Mouse (Mus musculus) erythroblast, adult 5-6 weeks (primary cell): ENCODE results near the gene Vmn2r12. TPM values are rescaled to one million over a fixed set of nuclear protein-coding genes. Genes with fewer than 3 reads are reported as not detected.
"Not testable (repeated sequence)": the region's sequence is repeated elsewhere in the genome, so short reads cannot be mapped to it uniquely, and the experiment has no call there.

Source experiments
- ATAC-seq: replicated peaks from 2 replicates; pipeline ENCODE4 v1.8.0; 2016; ENCODE audit warnings: moderate number of reproducible peaks, mild to moderate bottlenecking, moderate TSS enrichment, inconsistent platforms; ENCODE audit not compliant: poor library complexity, low FRiP score, severe bottlenecking
- total RNA-seq, 2 experiments: library from RNA; stranded (forward) in 1 of 2; stranded (reverse) in 1 of 2; fragments of 150-400 nt in 1 of 2; fragments of 200-764, 138-1000 nt in 1 of 2; gene quantifications; 2 replicates each; pipeline versions ENCODE4 v1.2.3 to v1.2.4; 2015 to 2017; ENCODE audit warnings: low replicate concordance in 2 of 2

The Vmn2r12 gene
- total RNA-seq (2015; ENCODE audit: low replicate concordance): not detected in 2 replicates
- not detected in 2 replicates for total RNA-seq (2017; ENCODE audit: low replicate concordance)

DNA sequence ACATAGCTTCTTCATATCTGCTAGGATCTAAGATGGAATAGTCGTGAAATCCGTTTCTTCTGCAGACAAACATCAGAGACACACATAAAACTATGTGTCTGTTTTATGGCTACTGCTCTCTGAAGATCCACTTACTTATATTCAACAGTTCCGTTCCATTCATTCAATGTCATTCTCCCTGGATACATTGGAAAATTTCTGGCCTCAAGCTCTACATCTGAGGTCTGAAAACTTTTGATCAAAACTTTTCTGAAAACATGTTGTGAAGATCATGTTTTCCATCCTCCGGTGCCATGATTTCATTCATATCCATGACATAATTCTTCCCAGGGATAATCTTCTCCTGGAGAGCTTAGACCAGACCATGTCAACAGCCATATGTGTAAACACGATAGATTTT, at the start of gene Vmn2r12:
Gene Vmn2r12, minus strand, starts transcription at position 101 of the 400 bp plus-strand sequence.
- not testable (repeated sequence) for ATAC-seq

DNA sequence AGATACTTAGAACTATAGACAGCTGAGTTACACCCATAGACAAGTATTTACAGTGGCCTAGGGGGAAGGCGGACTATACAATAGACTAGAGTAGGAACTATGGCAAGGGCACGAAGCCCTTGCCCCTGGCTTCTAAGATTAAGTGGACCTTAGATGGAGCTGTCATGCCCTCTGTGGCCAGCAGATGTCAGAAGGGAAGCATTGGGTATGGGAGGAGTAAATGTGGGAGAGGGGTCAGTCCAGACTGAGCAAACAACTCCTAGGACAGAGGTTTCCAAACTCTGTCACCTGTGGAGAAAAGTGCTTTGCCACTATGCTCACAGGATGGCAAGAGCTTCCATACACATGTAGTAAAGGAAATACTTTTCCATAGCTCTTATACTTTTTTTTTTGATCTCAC, 41.8 kb upstream of the Vmn2r12 start:
- no peak for ATAC-seq

DNA sequence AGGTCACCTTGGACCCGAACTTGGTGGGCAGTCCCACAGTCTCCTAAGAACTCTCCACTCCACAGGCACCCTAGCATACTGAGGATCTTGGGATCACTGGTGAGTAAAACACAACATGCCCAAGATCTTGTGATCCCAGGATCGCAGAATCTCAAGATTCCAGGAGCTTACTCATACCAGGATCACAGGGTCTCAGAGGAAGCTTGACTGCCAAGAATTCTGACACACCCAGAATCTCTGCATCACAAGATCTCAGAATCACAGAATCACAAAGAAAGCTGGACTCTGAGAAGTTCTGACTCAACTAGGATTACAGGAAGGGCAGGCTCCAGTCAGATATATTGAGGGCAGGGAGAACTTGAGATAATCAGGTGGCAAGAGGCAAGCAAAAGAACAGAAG, 39.0 kb upstream of the Vmn2r12 start:
- no peak for ATAC-seq

DNA sequence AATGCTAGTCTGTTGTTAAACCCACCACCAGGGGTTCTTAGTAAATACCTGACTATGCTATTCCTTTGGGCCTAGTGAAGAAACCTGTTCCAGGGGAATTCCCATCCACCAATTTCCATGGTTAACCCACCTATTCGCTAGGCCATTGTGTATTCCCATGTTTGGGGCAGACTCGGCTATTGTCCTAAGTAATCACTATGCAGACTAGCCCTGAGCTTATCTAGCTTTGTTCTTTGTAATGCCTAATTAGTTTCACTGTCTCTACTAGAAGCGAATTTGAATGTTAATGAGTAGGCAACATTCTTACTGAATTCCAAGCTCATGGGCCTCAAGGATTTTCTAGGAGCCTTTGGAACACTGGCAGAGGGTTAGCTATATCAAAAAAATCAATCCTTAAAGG, 1.3 kb downstream of the Vmn2r12 start:
- ATAC-seq: not testable (repeated sequence)

DNA sequence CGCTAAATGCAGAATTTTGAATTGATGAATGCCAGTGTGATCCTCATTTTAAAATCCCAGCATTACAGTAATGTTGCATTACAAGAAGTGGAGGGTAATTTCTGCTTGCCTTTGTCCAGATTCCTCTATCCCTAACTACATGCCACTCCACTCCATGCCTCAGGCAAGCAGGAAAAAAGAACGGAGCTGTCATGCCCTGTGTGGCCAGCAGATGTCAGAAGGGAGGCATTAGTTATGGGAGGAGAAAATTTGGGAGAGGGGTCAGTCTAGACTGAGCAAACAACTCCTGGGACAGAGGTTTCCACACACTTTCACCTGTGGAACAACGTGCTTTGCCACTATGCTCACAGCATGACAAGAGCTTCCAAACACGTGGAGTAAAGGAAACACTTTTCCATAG, 25.7 kb downstream of the Vmn2r12 start:
- ATAC-seq: not testable (repeated sequence)

DNA sequence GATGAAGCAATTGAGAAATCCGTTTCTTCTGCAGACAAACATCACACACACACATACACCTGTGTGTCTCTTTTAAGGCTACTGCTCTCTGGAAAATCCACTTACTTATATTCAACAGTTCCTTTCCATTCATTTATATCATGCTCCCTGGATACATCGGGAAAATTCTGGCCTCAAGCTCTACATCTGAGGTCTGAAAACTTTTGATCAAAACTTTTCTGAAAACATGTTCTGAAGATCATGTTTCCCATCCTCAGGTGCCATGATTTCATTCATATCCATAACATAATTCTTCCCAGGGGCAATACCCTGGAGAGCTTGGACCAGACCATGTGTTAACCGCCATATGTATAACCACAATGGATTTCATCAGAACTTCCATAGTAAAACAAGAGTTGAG, 38.3 kb downstream of the Vmn2r12 start, which contains the start of gene Vmn2r11:
Gene Vmn2r11, minus strand, starts transcription at position 101 of the 400 bp plus-strand sequence.
- not testable (repeated sequence) for ATAC-seq

DNA sequence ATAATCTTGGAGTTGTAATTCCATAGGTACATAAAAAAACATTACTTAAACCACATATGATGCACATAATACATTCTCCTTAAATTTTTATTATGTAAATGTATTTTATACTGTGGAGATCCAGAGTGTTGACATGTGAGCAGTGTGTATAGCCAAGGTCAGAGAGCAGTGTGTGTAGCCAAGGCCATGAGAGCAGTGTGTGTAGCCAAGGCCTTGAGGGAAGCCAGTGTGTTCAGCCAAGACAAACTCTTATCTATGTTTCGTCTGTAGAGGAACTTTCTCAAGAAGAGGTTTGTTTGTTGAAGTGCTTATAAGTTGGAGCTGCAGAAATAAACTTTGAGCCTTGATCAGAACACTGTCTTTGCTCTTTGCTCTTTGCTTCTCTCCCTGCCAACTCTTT, 42.5 kb downstream of the Vmn2r12 start:
- ATAC-seq: no peak

Other genes starting within 250 kb of the Vmn2r12 start
- not detected in 2 replicates for gene Vmn2r9, start 245.3 kb downstream of the Vmn2r12 start, total RNA-seq (2015; ENCODE audit: low replicate concordance)
- gene Vmn2r9, start 245.3 kb downstream of the Vmn2r12 start, total RNA-seq (2017; ENCODE audit: low replicate concordance): not detected in 2 replicates
- not detected in 2 replicates for gene Vmn2r10, start 91.4 kb downstream of the Vmn2r12 start, total RNA-seq (2015; ENCODE audit: low replicate concordance)
- gene Vmn2r10, start 91.4 kb downstream of the Vmn2r12 start, total RNA-seq (2017; ENCODE audit: low replicate concordance): not detected in 2 replicates
- not detected in 2 replicates for gene Vmn2r11, start 38.4 kb downstream of the Vmn2r12 start, total RNA-seq (2015; ENCODE audit: low replicate concordance)
- 1.4 TPM in 1 of 2 replicates, not detected in the other for gene Vmn2r11, start 38.4 kb downstream of the Vmn2r12 start, total RNA-seq (2017; ENCODE audit: low replicate concordance)
- gene Vmn2r13, start 94.2 kb upstream of the Vmn2r12 start, total RNA-seq (2015; ENCODE audit: low replicate concordance): not detected in 2 replicates
- not detected in 2 replicates for gene Vmn2r13, start 94.2 kb upstream of the Vmn2r12 start, total RNA-seq (2017; ENCODE audit: low replicate concordance)
- not detected in 2 replicates for gene Vmn2r14, start 126.8 kb upstream of the Vmn2r12 start, total RNA-seq (2015; ENCODE audit: low replicate concordance)
- gene Vmn2r14, start 126.8 kb upstream of the Vmn2r12 start, total RNA-seq (2017; ENCODE audit: low replicate concordance): not detected in 2 replicates
- gene Vmn2r15, start 199.7 kb upstream of the Vmn2r12 start, total RNA-seq (2015; ENCODE audit: low replicate concordance): not detected in 2 replicates
- not detected in 2 replicates for gene Vmn2r15, start 199.7 kb upstream of the Vmn2r12 start, total RNA-seq (2017; ENCODE audit: low replicate concordance)
- under 0.01 TPM in 1 of 2 replicates, not detected in the other for gene Vmn2r16, start 232.2 kb upstream of the Vmn2r12 start, total RNA-seq (2015; ENCODE audit: low replicate concordance)
- not detected in 2 replicates for gene Vmn2r16, start 232.2 kb upstream of the Vmn2r12 start, total RNA-seq (2017; ENCODE audit: low replicate concordance)